Mouse (Mus musculus) cerebral cortex, adult 2 months (tissue): ENCODE measurements around the gene Disp3.

Source experiments
- WGBS: fragments of 180-500 bp; shearing (Covaris S2); methylation state at CpG from one replicate; pipeline ENCODE4 v1.1.7; 2018; 5-methylcytosine and 5-hydroxymethylcytosine counted together

Disp3 gene

DNA sequence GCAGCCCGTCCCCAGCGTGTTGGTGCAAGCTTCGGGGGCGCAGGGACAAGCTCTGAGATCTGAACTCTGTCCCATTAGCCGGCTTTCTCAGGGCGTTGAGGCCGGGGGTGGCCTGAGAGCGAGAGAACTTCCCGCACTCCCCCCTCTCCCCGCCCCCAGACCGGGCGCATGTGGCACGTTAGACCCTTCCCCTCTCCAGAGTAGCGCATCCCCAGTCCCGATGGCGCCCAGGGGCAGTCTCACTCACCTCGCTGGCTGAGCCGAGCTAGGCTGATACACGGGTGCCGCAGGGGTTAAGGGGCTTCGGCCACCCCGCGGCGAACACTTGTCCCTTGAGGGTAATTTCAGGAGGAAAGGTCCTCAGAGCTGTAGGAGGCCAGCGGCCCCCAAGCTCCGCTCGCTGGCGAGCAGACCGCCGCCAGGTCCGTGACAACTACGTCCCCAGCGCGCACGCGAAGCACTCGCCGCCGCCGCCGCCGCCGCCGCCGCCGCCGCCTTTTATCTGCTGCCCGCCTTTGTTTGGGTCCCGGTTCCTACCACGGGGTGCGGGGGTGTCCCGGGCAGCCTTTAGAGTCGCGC, at the start of gene Disp3:
TSS of gene Disp3 (minus strand) at position 490 of the 579 bp plus-strand sequence.
- WGBS = under 1% methylated on average over 54 of the region's 54 CpGs

DNA sequence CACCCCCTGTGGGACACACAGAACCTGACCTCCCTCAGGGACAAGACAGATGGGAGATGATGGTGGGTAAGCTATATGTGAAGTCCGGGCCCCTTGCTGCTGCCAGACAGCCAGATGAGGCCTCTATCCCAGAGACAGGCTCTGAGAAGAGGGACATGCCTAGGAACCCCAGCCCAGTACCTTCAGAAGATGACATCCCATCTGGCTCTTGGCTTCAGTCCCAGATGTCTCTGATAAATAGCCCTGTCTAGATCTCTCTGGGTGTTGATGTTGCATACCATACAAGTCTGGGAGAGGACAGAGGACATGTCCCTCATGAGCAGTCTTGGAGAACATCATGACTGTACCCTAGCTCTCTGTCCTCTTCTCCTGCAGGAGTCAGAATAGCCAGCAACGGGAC, 42.5 kb upstream of the Disp3 start:
- 93% methylated on average over 2 of the region's 2 CpGs for WGBS

DNA sequence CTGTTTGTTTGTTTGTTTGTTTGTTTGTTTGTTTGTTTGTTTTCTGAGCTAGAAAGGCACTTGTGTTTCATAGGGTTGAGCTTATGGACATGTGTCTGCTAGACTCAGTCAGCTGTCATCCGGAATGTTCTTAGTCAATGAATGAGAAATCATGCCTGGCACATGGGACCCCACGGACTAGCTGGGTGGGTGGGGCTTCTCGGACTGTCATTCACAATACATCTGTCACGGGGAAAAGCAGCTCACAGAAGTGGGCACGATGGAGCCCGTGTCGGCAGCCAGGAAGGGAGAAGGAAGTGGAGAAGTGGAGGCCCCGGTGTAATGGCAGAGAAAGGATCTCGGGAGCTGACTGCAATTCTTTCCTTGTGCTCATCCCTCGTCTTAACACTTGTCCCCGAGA, 41.7 kb upstream of the Disp3 start:
- 68% methylated on average over 11 of the region's 11 CpGs for WGBS

DNA sequence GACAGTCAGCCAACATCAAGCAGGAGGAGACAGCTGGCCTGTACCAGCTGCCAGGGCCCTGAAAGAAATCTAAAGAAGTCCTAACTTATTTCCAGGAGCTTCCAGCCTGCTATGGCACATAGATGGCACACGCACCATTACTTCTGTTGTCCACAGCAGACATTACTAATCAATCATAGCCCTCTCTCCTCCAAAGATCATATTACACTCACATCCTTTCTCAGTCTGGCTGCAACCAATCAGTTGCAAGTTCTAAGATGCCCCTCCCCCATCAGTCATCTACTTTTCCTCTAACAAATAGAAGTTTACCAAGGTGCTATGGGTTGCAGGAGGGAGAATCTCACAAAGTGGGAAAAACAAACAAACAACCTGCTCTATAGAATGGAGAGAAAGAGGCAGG, 40.5 kb upstream of the Disp3 start:
- 93% methylated on average over 1 of the region's 1 CpGs for WGBS

DNA sequence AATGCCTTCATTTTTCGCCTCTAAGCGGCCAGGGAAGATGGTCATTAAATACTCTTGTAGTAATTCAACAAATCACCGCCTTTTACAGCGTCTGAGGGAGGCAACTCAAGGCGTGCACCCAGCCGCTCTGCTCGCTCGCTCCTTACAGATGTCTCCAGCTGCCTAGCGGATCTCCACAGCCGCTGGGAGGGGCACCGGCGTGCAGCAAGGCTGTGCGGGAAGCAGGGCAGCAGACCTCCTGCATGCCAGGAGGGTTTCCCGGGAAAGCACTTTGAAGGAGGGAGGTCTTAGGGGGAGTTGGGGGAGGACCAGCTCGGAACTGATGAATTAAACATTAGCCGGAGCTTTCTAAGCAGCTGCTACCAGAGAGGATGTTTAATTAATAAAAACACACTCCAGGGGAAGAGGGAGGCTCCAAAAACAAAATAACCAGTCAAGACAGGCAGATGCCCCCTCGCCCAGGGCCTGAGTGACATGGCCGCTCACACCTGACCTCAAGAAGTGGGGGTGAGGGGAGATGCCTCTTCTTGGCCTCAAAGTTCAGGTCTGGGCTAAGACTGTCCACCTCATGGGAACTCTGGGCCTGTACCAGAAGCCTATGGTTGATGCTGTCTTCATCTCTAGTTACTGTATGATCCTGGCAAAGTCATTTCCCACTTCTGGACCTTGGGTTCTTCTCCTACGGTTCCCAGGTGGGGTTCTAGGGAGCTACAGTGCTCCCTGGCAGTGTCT, 39.7 kb upstream of the Disp3 start:
- WGBS = 29% methylated on average over 19 of the region's 19 CpGs

DNA sequence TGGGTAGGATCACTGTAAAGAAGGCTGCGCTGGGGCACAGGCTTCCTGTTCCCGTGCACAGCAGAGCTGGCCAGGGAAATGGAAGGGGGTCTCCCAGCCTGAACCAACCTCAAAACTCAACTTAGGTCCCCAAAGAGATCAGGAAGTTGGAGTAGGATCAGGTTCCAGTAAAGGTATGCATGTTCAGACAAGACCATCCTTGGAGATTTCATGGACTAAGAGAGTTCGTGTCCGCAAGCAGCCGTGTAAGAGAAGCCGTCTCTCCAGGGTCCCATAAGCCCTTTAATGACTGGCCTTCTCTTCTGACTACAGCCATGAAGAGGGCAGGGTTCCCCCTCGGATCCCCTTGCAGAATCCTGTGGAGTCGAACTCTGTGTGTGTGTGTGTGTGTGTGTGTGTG, 39.0 kb upstream of the Disp3 start:
- 70% methylated on average over 8 of the region's 8 CpGs for WGBS

DNA sequence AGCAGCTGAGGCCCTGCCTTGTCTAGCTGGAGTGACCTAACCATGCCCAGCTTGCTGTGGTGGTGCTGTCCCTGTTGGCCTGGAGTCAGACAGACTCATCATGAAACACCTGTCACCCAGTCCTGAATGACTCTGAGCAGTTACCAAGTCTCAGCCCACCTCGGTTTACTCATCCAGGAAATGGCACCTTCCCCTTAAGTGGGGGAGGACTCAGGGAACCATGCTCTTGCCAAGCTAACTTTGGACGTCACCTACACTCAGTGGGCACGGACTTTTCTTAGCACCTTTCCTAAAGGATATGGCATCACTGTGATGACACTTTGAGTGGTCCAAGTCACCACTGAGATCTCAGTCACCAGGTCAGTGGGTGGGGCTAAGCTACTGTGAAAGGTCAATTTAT, 38.2 kb upstream of the Disp3 start:
- WGBS = 64% methylated on average over 3 of the region's 3 CpGs

DNA sequence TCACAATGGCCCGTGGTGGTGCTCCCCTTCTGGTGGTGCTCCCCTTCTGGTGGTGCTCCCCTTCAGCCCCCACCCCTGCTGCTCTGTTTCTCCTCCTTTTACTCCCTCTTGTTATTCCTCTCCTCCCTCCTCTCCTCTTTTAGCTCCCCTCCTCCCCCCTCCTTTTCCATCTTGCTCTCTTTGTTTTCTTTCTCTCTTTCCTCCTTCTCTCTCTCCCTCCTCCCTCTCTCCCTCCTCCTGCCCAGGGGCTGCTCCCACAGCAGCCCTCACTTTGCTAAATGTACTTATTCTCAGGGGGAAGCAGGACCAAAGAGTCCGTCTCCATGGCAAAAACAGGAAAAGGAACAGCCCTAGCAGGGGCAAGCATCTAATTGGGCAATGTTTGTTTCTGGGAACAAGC, 37.3 kb upstream of the Disp3 start:
- WGBS = 16% methylated on average over 2 of the region's 2 CpGs

DNA sequence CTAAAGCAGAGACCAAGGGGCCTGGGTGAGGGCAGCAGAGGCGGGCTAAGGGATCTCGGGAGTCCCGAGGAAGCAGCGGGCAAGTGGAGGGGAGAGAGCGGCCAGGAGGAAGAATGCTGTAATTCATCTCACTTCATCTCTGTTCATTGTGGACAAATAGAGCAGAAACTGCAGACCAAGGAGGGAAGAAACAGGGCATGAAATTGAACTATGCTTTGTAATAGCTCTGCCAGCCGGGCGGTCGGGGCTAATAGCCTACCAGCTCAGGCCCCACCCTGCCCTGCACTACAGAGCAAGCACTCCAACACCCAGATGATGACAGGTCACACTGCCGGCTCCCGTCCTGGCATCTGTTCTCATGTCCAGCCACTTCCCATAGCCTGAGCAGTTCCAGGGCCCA, 34.4 kb upstream of the Disp3 start:
- 50% methylated on average over 10 of the region's 10 CpGs for WGBS

DNA sequence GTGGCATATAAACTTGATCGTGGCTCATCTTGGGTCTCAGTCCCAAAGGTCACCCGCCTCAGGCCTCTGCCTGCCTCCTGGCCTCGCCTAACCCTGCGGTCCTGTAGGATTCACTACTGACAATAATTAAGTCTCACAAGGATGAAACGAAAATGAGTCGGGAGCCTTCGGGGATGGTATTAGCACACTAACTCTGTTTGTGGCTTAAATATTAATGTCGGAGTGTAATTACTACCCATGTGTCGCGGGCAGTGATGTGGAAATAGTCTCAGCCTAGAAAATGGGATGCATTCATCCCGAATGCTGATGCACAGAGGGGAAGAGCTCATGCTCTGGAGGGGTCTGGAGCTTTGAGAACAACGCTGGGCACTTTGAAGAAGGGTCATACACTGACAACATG, 31.6 kb upstream of the Disp3 start:
- 81% methylated on average over 12 of the region's 12 CpGs for WGBS

DNA sequence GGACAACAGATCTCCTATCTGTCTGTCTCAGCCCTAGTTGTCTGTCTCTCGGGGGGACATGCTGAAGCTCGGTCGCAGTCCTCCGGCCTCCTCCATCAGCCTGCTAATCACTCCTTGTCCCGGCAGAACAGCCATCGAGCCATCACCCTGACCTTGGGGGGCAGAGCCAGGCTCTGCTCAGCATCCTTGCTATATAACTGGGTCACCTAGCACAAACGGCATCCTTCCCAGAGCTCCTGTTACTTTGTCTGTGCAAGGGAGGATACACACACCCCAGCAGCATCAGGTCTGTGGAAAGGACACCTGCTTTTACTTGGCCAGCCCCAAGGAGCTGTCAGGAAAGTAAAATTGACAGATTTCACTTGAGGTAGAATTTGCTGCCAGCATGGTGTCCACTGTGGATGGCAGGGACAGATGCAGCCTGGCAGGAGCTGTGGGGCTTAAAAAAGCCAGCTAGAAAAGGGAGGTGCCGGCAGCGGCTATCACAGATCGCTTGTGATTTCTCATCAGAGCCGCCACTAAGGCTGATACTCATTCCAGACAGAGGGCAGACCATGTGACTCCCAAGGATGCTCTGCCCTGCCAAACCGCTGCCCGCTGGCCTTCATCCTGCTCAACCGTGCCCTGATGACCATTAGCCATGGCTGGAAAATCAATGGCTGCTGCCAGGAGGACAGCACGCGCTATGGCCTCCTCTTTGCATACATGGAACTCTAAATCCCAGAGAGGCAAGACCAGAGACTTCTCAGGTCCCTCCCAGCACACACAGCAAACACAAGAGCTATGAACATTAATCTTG, 27.8 kb upstream of the Disp3 start:
- WGBS = 72% methylated on average over 16 of the region's 16 CpGs

DNA sequence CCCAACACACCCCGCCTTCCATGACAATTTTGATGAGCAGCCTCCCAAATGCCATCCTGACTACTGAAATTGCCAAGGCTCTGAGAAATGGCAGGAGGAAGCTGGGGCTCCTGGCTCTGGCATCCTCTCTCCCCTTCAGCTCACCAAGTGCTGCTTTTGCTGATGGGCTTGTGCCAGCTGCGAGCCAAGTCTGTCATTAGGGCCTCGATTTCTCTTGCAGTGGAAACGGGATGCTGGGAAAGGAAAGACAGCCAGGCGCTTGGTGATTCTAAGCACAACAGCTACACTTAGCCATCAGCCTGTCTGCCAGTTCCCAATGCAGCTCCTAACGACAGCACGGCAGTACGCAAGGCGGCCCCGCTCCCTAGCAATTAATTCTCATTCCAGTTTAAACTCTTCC, 26.6 kb upstream of the Disp3 start:
- WGBS = 30% methylated on average over 10 of the region's 10 CpGs

DNA sequence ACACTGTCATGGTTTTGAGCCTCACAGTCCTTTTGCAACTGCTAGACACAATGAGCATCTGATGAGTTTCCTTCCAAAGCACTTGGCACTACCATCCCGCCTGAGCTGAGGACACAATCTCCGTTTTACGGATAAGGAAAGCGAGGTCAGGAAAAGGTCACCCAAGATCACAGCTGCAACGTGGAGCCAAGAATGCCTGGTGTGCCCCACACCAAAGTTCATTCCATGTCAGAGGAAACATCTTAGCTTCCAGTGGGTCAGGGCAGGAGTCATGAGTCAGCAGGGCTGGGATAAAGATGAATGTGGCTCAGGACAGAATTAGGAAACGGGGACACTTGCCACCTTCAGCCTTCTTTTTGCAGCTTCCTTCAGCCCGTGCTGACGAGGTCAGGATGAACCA, 25.8 kb upstream of the Disp3 start:
- WGBS = 42% methylated on average over 8 of the region's 8 CpGs

DNA sequence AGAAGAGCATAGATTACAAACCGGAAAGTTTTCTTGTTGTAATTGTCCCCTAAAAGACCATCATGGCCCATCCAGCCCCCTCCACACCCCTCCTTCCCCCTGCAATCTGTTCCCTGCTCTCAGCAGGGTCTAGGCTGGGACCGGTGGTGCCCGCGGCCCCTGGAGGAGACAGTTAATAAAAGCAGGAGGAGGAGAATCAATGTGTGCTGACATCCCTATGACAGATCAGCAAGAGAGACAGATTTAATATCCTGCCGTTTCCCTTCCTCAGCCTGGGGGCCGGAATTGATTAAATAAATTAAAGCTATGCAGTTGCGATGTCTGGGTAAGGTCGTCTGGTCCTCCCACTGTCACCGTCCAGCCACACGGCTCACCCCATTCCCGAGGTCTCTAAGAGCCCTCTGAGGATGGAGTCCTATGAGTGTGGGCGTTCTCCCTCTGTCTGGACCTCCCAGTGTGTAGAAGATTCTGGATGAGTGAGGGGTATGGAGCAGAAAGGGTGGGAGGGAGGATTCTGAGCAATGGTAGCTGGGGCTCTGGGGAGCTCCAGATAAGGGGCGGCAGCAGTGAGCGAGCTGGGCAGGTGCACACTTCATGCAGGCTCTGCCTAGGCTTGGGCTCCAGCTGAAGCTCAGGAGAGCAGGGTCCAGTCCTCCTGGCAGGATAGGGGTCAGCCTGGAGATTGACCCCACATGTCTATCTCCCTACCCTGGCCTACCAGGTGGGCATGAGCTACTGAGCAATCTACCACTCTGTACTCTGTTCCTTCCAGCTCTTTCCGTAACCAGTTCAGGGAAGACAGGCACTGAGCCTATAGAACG, 24.7 kb upstream of the Disp3 start:
- 79% methylated on average over 16 of the region's 16 CpGs for WGBS

DNA sequence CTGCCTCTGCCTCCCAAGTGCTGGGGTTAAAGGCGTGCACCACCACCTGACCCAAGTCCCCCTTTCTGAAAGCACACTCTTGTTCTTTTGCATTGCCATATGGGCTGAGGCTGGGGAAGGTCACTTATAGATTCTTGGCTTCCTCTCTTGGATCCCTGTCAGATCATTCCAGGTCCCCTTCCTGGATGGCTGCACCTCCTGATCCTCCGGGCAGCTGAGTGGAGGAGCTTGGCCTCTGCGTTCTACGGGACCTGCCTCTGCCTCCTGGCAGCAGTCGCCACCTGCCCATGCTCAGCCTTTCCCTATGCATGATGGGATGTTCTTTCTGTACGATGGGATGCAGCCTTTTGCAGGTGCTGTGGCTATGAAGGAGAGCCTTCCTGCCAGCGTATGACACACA, 23.1 kb upstream of the Disp3 start:
- 90% methylated on average over 7 of the region's 7 CpGs for WGBS

DNA sequence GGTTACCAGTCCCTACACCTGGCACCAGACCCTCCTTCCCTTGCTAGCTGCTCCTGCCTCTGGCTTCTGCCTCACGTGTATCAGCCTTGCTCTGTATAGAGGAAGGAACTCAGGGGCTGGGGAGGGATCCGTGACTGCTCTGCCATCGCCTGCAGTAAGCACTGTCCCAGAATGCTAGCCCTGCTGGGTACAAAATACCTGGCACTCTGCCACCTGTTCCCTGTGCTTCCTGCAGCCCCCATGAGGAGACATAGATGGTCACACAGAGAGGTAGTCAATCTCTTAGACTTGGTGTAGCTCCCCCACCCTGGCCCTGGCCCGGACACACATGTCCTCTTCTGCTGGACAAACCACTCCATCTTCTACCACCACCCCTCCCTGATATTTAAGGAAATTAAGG, 22.4 kb upstream of the Disp3 start:
- 75% methylated on average over 4 of the region's 4 CpGs for WGBS

DNA sequence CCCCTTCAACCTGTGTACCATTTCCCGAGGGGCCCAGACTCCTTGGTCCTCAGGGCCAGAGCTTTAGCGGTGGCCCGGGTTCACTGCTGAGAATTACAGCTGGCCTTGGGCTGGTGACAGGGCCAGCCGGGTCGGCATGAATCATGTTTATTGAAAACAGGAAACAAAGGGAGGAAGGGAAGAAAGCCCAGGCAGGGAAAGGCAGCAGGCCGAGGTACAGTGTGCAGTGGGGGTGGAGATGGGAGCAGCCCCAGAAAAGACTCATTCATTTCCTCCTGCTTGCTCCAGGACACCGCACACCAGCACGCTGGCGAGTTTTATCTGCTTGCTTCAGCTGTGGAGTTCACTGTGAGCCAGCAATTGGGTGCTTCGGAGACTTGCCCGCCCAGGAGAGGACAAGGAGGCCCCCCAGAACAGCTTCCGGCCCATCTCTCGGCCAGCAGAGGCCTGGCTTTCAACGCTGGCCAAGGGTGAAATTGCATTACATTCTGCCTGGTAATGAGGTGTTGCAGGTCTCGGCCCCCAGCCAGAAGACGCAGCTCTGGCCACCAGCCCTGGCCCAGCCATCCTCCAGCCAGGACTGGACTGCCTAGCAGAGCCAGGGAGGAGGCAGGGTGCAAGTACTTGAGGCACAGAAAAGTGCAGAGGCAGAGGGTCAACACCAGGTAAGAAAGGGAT, 18.8 kb upstream of the Disp3 start:
- 33% methylated on average over 16 of the region's 16 CpGs for WGBS

DNA sequence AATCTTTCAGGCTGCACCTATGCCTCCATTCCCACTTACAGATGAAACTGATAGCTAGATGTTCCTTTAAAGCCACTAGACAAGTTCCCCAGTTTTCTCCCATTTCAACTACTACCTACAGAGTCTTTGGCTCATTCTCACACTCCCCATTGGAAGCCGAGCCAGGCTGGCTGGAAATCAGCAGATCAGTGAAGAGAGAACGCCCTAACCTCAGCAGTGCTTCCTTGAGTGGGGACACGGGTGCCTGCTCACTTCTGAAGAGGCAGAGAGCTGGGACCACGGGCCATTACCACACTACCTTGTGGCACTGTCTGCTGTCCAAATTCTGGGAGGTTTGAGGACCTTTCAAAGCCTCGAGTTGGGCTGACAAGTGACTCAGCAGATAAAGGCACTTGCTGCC, 11.0 kb upstream of the Disp3 start:
- 27% methylated on average over 5 of the region's 5 CpGs for WGBS

DNA sequence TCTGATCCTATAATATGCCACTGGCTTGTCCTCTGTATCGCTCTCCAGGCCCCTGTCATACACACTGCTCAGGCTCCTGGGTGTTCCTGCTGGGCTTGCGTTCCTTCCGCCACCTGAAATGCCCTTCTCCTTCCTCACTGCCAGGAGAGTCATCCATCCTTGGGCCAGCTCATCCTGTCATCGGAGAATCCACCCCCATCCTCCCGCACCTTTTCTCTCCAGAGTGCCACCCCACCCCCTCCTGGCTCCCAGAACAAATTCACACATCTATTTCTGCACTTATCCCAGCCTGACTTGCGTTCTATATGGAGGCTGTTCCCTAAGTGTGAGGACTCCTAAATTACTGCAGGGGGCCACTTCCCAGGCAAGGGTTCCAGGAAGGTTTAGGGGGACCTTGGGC, 9.9 kb upstream of the Disp3 start:
- 50% methylated on average over 6 of the region's 6 CpGs for WGBS

DNA sequence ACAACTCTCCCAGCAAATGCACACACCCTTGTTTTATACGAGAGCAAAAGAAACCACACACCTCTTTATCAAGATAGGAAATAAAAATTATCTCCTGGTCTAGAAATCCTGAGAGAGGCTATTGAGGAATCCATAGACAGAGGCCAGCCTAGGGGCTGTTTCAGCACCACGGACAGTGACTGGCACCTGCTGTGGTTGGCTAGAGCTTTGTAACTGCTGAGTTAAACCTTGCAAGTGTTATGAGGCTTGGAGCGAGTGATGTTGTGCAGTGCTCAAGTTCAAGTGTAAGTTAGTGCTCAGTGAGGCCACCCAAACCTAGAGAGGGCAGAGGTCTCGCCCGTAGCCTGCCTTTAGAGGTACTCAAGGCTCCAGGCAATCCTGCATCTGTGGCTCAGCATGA, 5.6 kb upstream of the Disp3 start:
- 56% methylated on average over 5 of the region's 5 CpGs for WGBS

DNA sequence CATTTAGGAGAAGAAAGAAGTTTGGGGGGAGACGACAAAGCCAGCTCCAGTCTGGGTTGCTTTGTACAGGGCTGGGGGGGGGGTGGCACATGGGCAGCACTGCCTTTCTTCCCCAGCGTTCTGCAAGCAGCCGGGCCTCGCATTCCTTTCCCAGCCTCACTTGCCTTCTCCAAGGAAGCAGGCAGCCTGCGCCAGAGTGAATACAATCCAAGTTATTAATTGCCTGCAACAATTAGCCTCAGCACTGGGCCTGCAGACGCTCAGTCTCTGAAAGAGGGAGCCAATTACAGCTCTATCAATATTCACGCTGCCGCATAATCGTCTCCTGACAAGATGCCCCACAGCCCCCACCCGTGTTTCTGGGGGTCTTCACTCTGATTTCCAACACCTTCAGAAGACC, 4.1 kb upstream of the Disp3 start:
- 41% methylated on average over 10 of the region's 10 CpGs for WGBS

DNA sequence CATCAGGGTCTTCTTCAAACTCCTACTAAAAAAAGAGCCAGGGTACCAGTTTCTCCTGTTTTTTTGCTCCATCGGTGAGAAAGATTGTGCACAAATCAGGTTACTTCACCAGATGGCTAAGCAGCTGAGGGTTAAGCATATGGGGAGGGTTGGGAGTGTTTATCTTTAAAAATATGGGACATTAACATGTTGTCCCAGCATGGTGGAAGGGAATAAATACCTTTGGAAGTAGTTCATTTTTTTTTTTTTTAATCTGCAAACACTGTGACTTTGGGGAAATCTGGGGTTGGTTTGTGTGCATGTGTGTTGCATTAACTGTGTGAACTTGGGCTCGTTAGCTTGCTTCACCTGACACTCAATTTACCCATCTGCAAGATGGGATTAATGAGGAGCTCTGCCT, 3.3 kb upstream of the Disp3 start:
- 64% methylated on average over 2 of the region's 2 CpGs for WGBS
